Mouse (Mus musculus) midbrain, postnatal 0 days (tissue): Measurements from ENCODE around the gene Tmem29. TPM values are rescaled to one million over a fixed set of nuclear protein-coding genes. Genes with fewer than 3 reads are reported as not detected.
A peak's percentile ranks its signal among the peaks of the same experiment; 100 is the strongest.
"Not testable (repeated sequence)": the region's sequence is repeated elsewhere in the genome, so short reads cannot be mapped to it uniquely, and the experiment has no call there.

Experiments
- ATAC-seq: fragments of 200-750 bp; cut with Nextera tagmentation; 2 replicates; pipeline ENCODE4 v1.8.0; 2017; ENCODE audit warnings: moderate number of reproducible peaks, mild to moderate bottlenecking, moderate TSS enrichment, moderate library complexity; ENCODE audit not compliant: low FRiP score
- DNase-seq: peaks from one replicate; pipeline ENCODE4 v3.0.0-alpha.2; 2015; ENCODE audit warnings: low spot score
- H3K27ac ChIP-seq: fragments of 300-500 bp; sonication (generic); 2 replicates; pipeline ENCODE4 v1.5.1; 2014; ENCODE audit warnings: low read depth, mild to moderate bottlenecking, low read length, mixed read lengths
- H3K27me3 ChIP-seq: fragments of 300-500 bp; sonication (generic); 2 replicates; pipeline ENCODE4 v1.6.1; 2014; ENCODE audit warnings: low read length, control low read depth, mixed read lengths; ENCODE audit not compliant: insufficient read depth
- H3K36me3 ChIP-seq: fragments of 300-500 bp; sonication (generic); 2 replicates; pipeline ENCODE4 v1.6.1; 2014; ENCODE audit warnings: low read length, control low read depth, mixed read lengths; ENCODE audit not compliant: insufficient read depth
- H3K4me1 ChIP-seq: fragments of 300-500 bp; sonication (generic); 2 replicates; pipeline ENCODE4 v1.6.1; 2014; ENCODE audit warnings: mild to moderate bottlenecking, control low read depth, antibody characterized with exemption, low read length, mixed read lengths; ENCODE audit not compliant: insufficient read depth
- H3K4me2 ChIP-seq: fragments of 300-500 bp; sonication (generic); 2 replicates; pipeline ENCODE4 v1.6.1; 2014; ENCODE audit warnings: low read depth, mild to moderate bottlenecking, low read length, mixed read lengths; ENCODE audit not compliant: poor library complexity, severe bottlenecking
- H3K4me3 ChIP-seq: fragments of 300-500 bp; sonication (generic); 2 replicates; pipeline ENCODE4 v1.5.1; 2014; ENCODE audit warnings: low read depth, mild to moderate bottlenecking, low read length, moderate library complexity
- H3K9ac ChIP-seq: fragments of 300-500 bp; sonication (generic); replicated peaks from 2 replicates; pipeline ENCODE4 v1.6.1; 2014; ENCODE audit warnings: mild to moderate bottlenecking, low read length, moderate library complexity, mixed read lengths; ENCODE audit not compliant: poor library complexity, severe bottlenecking
- H3K9me3 ChIP-seq: fragments of 300-500 bp; sonication (generic); 2 replicates; pipeline ENCODE4 v1.6.1; 2016; ENCODE audit warnings: low read length, control low read depth
- CTCF ChIP-seq: IDR thresholded peaks from 2 replicates; pipeline ENCODE4 v1.5.1; 2016; ENCODE audit warnings: antibody characterized with exemption, mild to moderate bottlenecking
- WGBS: fragments of 180-500 bp; shearing (Covaris S2); extraction: QIAGEN DNeasy Blood & Tissue Kit; methylation state at CpG from one replicate; pipeline ENCODE4 v1.1.7; 2014; 5-methylcytosine and 5-hydroxymethylcytosine counted together
- polyA plus RNA-seq: library from polyadenylated mRNA; unstranded; fragments of >200 nt; fragmentation: Nextera tagmentation; extraction: Ambion mirVana; gene quantifications from 2 replicates; pipeline ENCODE4 v1.2.1, GENCODE M21; 2015
- total RNA-seq: library from RNA; depleted of rRNA; stranded (reverse); fragments of >200 nt; gene quantifications from 2 replicates; pipeline ENCODE4 v1.2.3, GENCODE M21; 2014; rRNA removed

Gene Tmem29
- total RNA-seq = 53.8 and 67.6 TPM in 2 replicates
- polyA plus RNA-seq = 85.0 and 97.7 TPM in 2 replicates

GRCm38 (mm10) chrX:150458766-150459350 is at the start of gene Tmem29:
Gene Tmem29 (minus strand): TSS chrX:150459154.
- peak; percentile 96 for DNase-seq
- ATAC-seq = peak; percentile 97

GRCm38 (mm10) chrX:150508696-150509095 is 49.7 kb upstream of the Tmem29 start:
- Histone ChIP-seq H3K4me3 (no peak overlapping the region), H3K27me3 (no peaks in the 10 kb centered on the region), H3K27ac (peak overlapping the region; percentile 65), H3K9ac (no peak overlapping the region), H3K4me1 (no peaks in the 10 kb centered on the region), H3K4me2 (no peak overlapping the region), H3K9me3 (no peaks in the 10 kb centered on the region), H3K36me3 (no peaks in the 10 kb centered on the region)
- 55% methylated on average over 6 of the region's 6 CpGs for WGBS
- DNase-seq = peak; percentile 42
- TF ChIP-seq CTCF = no peak
- ATAC-seq = peak; percentile 84

More at GRCm38 (mm10) chrX:150458766-150459350, at the start of gene Tmem29:
- H3K4me2 ChIP-seq = peak within 1 kb of the TSS; percentile 35
- TF ChIP-seq CTCF = peak; percentile 76
- peak within 1 kb of the TSS; percentile 34 for H3K9ac ChIP-seq
- no peaks in the 10 kb centered on the region for H3K36me3 ChIP-seq
- H3K4me3 ChIP-seq = peak within 1 kb of the TSS; percentile 42
- 3% methylated on average over 30 of the region's 30 CpGs for WGBS
- peak within 1 kb of the TSS; percentile 70 for H3K27ac ChIP-seq
- no peaks in the 10 kb centered on the region for H3K9me3 ChIP-seq
- H3K27me3 ChIP-seq = no peaks in the 10 kb centered on the region
- H3K4me1 ChIP-seq = no peaks in the 10 kb centered on the region

GRCm38 (mm10) chrX:150487811-150488210 is 28.9 kb upstream of the Tmem29 start:
- not testable (repeated sequence) for H3K36me3 ChIP-seq, ATAC-seq

GRCm38 (mm10) chrX:150486314-150487030 is 27.5 kb upstream of the Tmem29 start:
- WGBS = 65% methylated on average over 6 of the region's 22 CpGs
- H3K27ac ChIP-seq, H3K27me3 ChIP-seq, H3K36me3 ChIP-seq, H3K4me3 ChIP-seq, H3K4me1 ChIP-seq, H3K9ac ChIP-seq, DNase-seq, H3K4me2 ChIP-seq, ATAC-seq, H3K9me3 ChIP-seq: not testable (repeated sequence)

More at GRCm38 (mm10) chrX:150487811-150488210, 28.9 kb upstream of the Tmem29 start:
- not testable (repeated sequence) for H3K27me3 ChIP-seq, H3K4me1 ChIP-seq, H3K4me3 ChIP-seq, H3K27ac ChIP-seq, H3K9me3 ChIP-seq, H3K4me2 ChIP-seq, H3K9ac ChIP-seq, DNase-seq
- WGBS = 57% methylated on average over 1 of the region's 10 CpGs

GRCm38 (mm10) chrX:150477854-150478780 is 19.2 kb upstream of the Tmem29 start:
- H3K4me3 ChIP-seq = peak overlapping the region; percentile 41
- WGBS = 2% methylated on average over 34 of the region's 34 CpGs
- H3K4me1 ChIP-seq = no peaks in the 10 kb centered on the region
- no peaks in the 10 kb centered on the region for H3K27me3 ChIP-seq
- peak overlapping the region; percentile 54 for H3K9ac ChIP-seq
- H3K36me3 ChIP-seq = no peaks in the 10 kb centered on the region
- peak; percentile 95 for DNase-seq
- peak overlapping the region; percentile 92 for H3K27ac ChIP-seq
- ATAC-seq = peak; percentile 97
- TF ChIP-seq CTCF = peak; percentile 94
- no peaks in the 10 kb centered on the region for H3K9me3 ChIP-seq
- no peak overlapping the region for H3K4me2 ChIP-seq
